Mouse (Mus musculus) c-Kit-positive CD71-positive TER-119-negative erythroid progenitor cells, embryonic 14.5 days (primary cell): ENCODE data around the gene Fbxo34.
"Not testable (repeated sequence)": the region's sequence is repeated elsewhere in the genome, so short reads cannot be mapped to it uniquely, and the experiment has no call there.

Experiments
- DNase-seq: peaks from one replicate; pipeline ENCODE4 v3.0.0-alpha.2; 2013; ENCODE audit warnings: low read depth

Gene Fbxo34

GRCm38 (mm10) chr14:47562530-47562929, 112.3 kb downstream of the Fbxo34 start:
- DNase-seq, result no peak

DNA sequence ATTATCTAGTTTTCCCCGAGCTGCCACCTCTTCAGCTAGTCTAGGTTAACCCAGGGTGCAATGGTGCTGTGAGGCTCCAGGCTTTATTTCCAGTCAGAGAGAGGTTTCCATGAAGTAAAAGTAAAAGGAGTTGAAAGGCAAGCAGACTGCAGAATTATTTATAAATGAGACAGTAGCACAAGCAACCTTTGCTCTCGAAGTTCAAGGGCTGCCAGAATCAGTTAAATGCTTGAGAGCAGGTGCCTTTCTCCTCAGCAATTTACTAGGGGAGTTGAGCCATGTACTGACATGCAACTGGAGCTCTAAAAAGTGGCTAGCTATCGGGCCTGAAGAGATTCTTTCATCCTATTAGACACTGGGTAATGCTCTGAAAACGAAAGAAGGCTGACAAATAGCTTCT, 112.9 kb downstream of the Fbxo34 start:
- DNase-seq, result no peak

- peak; percentile 94 for DNase-seq
Measured at GRCm38 (mm10) chr14:47567962-47568652, 117.9 kb downstream of the Fbxo34 start.

DNA sequence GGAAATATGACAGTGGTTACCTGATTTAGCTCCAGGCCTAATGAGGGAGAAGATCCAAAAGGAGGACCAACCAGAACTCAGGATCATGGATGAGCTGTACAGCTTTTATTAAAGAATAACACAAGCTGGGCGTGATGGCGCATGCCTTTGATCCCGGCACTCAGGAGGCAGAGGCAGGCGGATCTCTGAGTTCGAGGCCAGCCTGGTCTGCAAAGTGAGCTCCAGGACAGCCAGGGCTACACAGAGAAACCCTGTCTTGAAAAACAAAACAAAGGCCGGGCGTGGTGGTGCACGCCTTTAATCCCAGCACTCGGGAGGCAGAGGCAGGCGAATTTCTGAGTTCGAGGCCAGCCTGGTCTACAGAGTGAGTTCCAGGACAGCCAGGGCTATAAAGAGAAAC, 120.3 kb downstream of the Fbxo34 start, which contains the start of gene Atg14:
Gene Atg14 (minus strand): TSS at position 101 of the 400 bp plus-strand sequence.
- DNase-seq, result not testable (repeated sequence)

DNA sequence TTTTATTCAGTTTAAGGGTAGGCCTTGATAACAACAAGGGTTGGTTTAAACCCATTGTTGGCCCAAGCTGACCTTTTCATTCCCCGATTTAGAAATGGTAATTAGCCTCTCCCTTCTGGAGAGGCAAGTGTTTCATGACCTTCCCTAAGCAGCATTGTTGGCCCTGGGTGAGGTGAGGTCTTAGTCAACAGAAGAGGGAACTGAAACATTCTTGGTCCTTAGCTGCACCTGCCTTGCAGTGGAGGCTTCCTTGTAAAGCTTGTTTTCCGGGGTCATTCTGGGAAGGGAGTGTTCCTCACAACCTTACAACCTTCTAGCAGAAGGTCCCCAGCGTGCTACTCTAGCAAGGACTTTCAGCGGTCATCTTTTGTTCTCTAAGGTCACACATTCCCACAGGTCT, 122.5 kb downstream of the Fbxo34 start:
- DNase-seq, result no peak

GRCm38 (mm10) chr14:47574721-47575120, 124.5 kb downstream of the Fbxo34 start:
- no peak for DNase-seq

DNA sequence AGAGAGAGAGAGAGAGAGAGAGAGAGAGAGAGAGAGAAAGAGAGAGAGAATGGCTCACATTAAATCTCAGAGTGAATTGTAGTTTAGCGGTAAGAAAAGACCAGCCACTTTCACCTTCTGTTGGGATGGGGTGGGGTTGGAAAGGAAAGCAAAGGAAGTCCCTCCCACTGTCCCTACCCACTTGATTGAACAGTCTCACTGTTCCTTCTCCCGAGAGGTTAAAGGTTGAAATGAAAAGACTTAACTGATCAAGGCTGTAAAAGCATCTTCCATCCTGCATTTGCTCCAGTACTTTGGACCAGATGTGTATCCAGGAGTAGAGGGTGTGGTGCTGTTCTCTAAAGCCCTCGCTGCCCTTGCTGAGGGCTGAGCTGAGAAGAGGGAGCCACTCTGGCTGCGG, 126.5 kb downstream of the Fbxo34 start:
- DNase-seq, result no peak

DNA sequence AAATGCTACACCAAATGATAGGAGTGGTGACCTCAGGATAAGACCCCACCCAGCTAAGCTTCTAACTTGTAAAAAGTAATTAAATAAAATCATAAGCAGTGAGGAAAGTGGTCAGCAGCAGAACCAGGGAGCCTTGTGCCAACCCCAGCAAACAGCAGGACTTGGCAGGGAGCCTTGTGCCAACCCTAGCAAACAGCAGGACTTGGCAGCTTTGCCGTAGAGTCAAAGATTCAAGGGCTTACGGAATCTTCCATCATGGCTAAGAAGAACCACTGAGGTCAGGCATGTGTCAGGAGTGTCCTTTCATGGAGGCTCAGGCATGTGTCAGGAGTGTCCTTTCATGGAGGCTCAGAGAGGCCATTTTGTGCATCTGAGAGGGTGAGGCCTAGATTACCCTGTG, 127.9 kb downstream of the Fbxo34 start:
- no peak for DNase-seq

- DNase-seq, result peak; percentile 40
Measured at GRCm38 (mm10) chr14:47581280-47581679, 131.1 kb downstream of the Fbxo34 start.
